Mouse (Mus musculus) megakaryocyte, embryonic 14.5 days (primary cell): Measurements from ENCODE around the gene Srsf2.

Source experiments
- FLI1 ChIP-seq: IDR thresholded peaks from 2 replicates; pipeline ENCODE4 v1.6.1; 2012; ENCODE audit warnings: low read length, inconsistent platforms, mixed read lengths
- GATA1 ChIP-seq: IDR thresholded peaks from 3 replicates; pipeline ENCODE4 v1.6.1; 2012; ENCODE audit warnings: mixed read lengths, low read length, inconsistent platforms, borderline replicate concordance

DNA sequence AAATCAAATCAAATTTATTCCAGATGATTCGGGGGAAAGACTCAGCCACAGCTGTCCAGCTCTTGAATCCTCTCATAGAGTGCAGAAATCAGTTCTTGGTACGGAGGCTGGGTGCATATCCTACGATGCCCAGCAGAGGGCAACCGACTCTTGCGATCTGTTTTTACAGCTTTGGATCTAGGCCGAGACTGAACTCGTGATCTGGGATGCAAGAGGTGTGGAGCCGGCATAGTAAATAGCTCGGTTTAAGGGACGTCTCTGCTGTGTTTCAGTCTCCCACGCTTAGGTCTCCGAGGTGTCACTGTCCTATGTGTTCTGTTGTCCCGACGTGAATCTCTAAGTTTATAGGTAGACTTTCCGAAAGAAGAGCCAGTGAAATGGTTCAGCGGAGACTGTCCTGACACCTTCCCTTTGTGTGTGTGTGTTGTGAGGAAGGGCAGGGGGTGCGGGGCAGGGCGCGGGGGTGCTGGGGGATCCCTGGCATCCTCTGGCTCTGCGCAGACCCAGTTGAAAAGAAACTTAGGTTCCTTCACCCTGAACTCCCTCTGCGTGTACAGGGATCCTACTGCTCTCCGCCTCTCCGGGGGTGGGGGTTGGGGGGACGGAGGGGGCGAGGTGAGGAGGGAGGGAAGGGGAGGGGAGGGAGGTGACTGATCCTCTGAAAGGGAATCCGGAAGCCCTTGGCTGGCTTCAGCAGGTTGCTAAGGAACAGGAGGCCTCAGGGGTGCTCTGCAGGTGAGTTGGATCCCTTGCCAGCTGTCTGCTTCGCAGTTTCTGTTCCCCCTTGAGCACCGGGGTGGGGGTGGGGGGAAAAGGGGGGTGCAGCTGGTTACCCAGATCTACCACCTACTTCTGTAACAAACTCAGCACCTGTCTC, 32.6 kb upstream of the Srsf2 start:
- no peak for TF ChIP-seq GATA1
- TF ChIP-seq FLI1, result no peak
